Mouse (Mus musculus) erythroblast, embryonic 14.5 days (primary cell): ENCODE data around the gene Apba2.

Experiments
- GATA1 ChIP-seq: IDR thresholded peaks from 2 replicates; pipeline ENCODE4 v1.6.1; 2012; ENCODE audit warnings: low read length, inconsistent platforms, mixed read lengths
- TAL1 ChIP-seq: IDR thresholded peaks from 3 replicates; pipeline ENCODE4 v1.6.1; 2012; ENCODE audit warnings: low read length, inconsistent platforms, mixed read lengths

DNA sequence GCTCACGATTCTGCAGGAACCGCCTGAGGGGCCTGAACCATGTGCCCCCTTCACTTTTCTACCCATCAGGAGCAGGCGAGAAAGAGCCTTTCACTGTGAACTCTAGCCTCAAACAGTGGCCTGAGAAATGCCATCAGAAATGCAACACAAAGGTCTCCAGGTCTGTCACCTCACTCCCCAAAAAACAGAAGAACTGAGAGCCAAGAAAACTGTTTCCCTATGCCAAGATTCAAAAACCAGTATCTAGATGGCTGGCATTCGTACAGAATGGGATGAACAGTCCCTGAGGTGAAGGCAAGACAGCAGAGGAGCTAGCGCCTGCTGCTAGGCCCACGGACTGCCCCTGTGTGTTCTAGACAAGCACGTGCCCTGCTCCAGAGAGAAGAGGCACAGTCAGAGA is 253.6 kb downstream of the Apba2 start:
- no peak for TF ChIP-seq GATA1
- TF ChIP-seq TAL1, result no peak
